Mouse (Mus musculus) kidney, embryonic 16.5 days (tissue): ENCODE results near the gene Hivep3. TPM values are rescaled to one million over a fixed set of nuclear protein-coding genes. Genes with fewer than 3 reads are reported as not detected.

ENCODE experiments used
- ATAC-seq: fragments of 200-750 bp; cut with Nextera tagmentation; 2 replicates; pipeline ENCODE4 v1.8.0; 2017; ENCODE audit warnings: moderate TSS enrichment; ENCODE audit not compliant: low FRiP score, low TSS enrichment
- H3K27ac ChIP-seq: fragments of 300-500 bp; sonication (generic); 2 replicates; pipeline ENCODE4 v1.5.1; 2014; ENCODE audit warnings: low read length
- H3K27me3 ChIP-seq: fragments of 300-500 bp; sonication (generic); 2 replicates; pipeline ENCODE4 v1.6.1; 2014; ENCODE audit warnings: low read length, control low read depth, mixed read lengths; ENCODE audit not compliant: insufficient read depth
- H3K36me3 ChIP-seq: fragments of 300-500 bp; sonication (generic); 2 replicates; pipeline ENCODE4 v1.6.1; 2014; ENCODE audit warnings: low read length, control low read depth, mixed read lengths; ENCODE audit not compliant: insufficient read depth
- H3K4me1 ChIP-seq: fragments of 300-500 bp; sonication (generic); 2 replicates; pipeline ENCODE4 v1.6.1; 2014; ENCODE audit warnings: low read length, control low read depth, mixed read lengths; ENCODE audit not compliant: insufficient read depth
- H3K4me2 ChIP-seq: fragments of 300-500 bp; sonication (generic); replicated peaks from 2 replicates; pipeline ENCODE4 v1.6.1; 2014; ENCODE audit warnings: low read depth, low read length
- H3K4me3 ChIP-seq: fragments of 300-500 bp; sonication (generic); 2 replicates; pipeline ENCODE4 v1.5.1; 2014; ENCODE audit warnings: mild to moderate bottlenecking, low read length
- H3K9ac ChIP-seq: fragments of 300-500 bp; sonication (generic); replicated peaks from 2 replicates; pipeline ENCODE4 v1.6.1; 2014; ENCODE audit warnings: low read length
- H3K9me3 ChIP-seq: fragments of 300-500 bp; sonication (generic); 2 replicates; pipeline ENCODE4 v1.6.1; 2016; ENCODE audit warnings: low read length, control low read depth
- WGBS: fragments of 180-500 bp; shearing (Covaris S2); extraction: QIAGEN DNeasy Blood & Tissue Kit; methylation state at CpG from one replicate; pipeline ENCODE4 v1.1.7; 2014; 5-methylcytosine and 5-hydroxymethylcytosine counted together
- polyA plus RNA-seq: library from polyadenylated mRNA; unstranded; fragments of >200 nt; fragmentation: Nextera tagmentation; extraction: Ambion mirVana; gene quantifications from 2 replicates; pipeline ENCODE4 v1.2.1, GENCODE M21; 2015

The Hivep3 gene
- polyA plus RNA-seq, 1 experiment from 2014 or later, result 7.0 TPM

GRCm38 (mm10) chr4:120068883-120069581, 335.4 kb downstream of the Hivep3 start:
- no peak overlapping the region for H3K4me3 ChIP-seq
- H3K4me1 ChIP-seq, result no peaks in the 10 kb centered on the region
- no peak overlapping the region for H3K27ac ChIP-seq
- no peak overlapping the region for H3K9ac ChIP-seq
- H3K9me3 ChIP-seq, result no peaks in the 10 kb centered on the region
- H3K4me2 ChIP-seq, result no peak overlapping the region
- no peak for ATAC-seq
- 68% methylated on average over 3 of the region's 3 CpGs for WGBS
- H3K27me3 ChIP-seq, result no peaks in the 10 kb centered on the region
- no peaks in the 10 kb centered on the region for H3K36me3 ChIP-seq

GRCm38 (mm10) chr4:120069582-120069980, 336.0 kb downstream of the Hivep3 start:
- ATAC-seq, result no peak
- no peaks in the 10 kb centered on the region for H3K4me1 ChIP-seq
- 89% methylated on average over 3 of the region's 3 CpGs for WGBS
- no peak overlapping the region for H3K9ac ChIP-seq
- no peak overlapping the region for H3K27ac ChIP-seq
- H3K36me3 ChIP-seq, result no peaks in the 10 kb centered on the region
- H3K4me3 ChIP-seq, result no peak overlapping the region
- no peak overlapping the region for H3K4me2 ChIP-seq
- no peaks in the 10 kb centered on the region for H3K27me3 ChIP-seq
- no peaks in the 10 kb centered on the region for H3K9me3 ChIP-seq

GRCm38 (mm10) chr4:120071411-120071810, 337.8 kb downstream of the Hivep3 start:
- Histone ChIP-seq H3K4me3 (no peak overlapping the region), H3K9me3 (no peaks in the 10 kb centered on the region), H3K4me2 (no peak overlapping the region), H3K27me3 (no peaks in the 10 kb centered on the region), H3K27ac (no peak overlapping the region), H3K4me1 (no peaks in the 10 kb centered on the region), H3K9ac (no peak overlapping the region), H3K36me3 (no peaks in the 10 kb centered on the region)
- 62% methylated on average over 3 of the region's 3 CpGs for WGBS
- no peak for ATAC-seq

- Histone ChIP-seq H3K4me2 (no peak overlapping the region), H3K36me3 (no peaks in the 10 kb centered on the region), H3K27ac (no peak overlapping the region), H3K9ac (no peak overlapping the region), H3K4me3 (no peak overlapping the region), H3K9me3 (no peaks in the 10 kb centered on the region), H3K4me1 (no peaks in the 10 kb centered on the region), H3K27me3 (no peaks in the 10 kb centered on the region)
- WGBS, result 49% methylated on average over 15 of the region's 15 CpGs
- ATAC-seq, result no peak
Measured at GRCm38 (mm10) chr4:120071842-120072507, 338.4 kb downstream of the Hivep3 start.

GRCm38 (mm10) chr4:120074061-120074460, 340.5 kb downstream of the Hivep3 start:
- no peak for ATAC-seq
- Histone ChIP-seq H3K36me3 (no peaks in the 10 kb centered on the region), H3K9me3 (no peaks in the 10 kb centered on the region), H3K4me1 (no peaks in the 10 kb centered on the region), H3K27ac (peak overlapping the region; percentile 43; the same call in 1 of the 2 replicates), H3K27me3 (no peaks in the 10 kb centered on the region), H3K4me2 (no peak overlapping the region), H3K4me3 (no peak overlapping the region), H3K9ac (no peak overlapping the region)
- 51% methylated on average over 5 of the region's 5 CpGs for whole genome bisulfite sequencing

GRCm38 (mm10) chr4:120077322-120077721, 343.7 kb downstream of the Hivep3 start:
- H3K4me1 ChIP-seq, result no peaks in the 10 kb centered on the region
- H3K27me3 ChIP-seq, result no peaks in the 10 kb centered on the region
- H3K27ac ChIP-seq, result no peak overlapping the region
- ATAC-seq, result no peak
- no peaks in the 10 kb centered on the region for H3K36me3 ChIP-seq
- no peak overlapping the region for H3K9ac ChIP-seq
- H3K4me3 ChIP-seq, result no peak overlapping the region
- H3K4me2 ChIP-seq, result no peak overlapping the region
- WGBS, result 78% methylated on average over 8 of the region's 8 CpGs
- H3K9me3 ChIP-seq, result no peaks in the 10 kb centered on the region

GRCm38 (mm10) chr4:120082527-120082926, 348.9 kb downstream of the Hivep3 start:
- Histone ChIP-seq H3K9ac (no peak overlapping the region), H3K4me1 (no peaks in the 10 kb centered on the region), H3K4me3 (no peak overlapping the region), H3K4me2 (no peak overlapping the region), H3K27me3 (no peaks in the 10 kb centered on the region), H3K27ac (no peak overlapping the region), H3K36me3 (no peaks in the 10 kb centered on the region), H3K9me3 (no peaks in the 10 kb centered on the region)
- no peak for ATAC-seq
- WGBS, result 85% methylated on average over 5 of the region's 5 CpGs

GRCm38 (mm10) chr4:120083700-120084099, 350.1 kb downstream of the Hivep3 start:
- WGBS, result 72% methylated on average over 3 of the region's 3 CpGs
- Histone ChIP-seq H3K9ac (no peak overlapping the region), H3K4me3 (no peak overlapping the region), H3K36me3 (no peaks in the 10 kb centered on the region), H3K27ac (no peak overlapping the region), H3K4me1 (no peaks in the 10 kb centered on the region), H3K27me3 (no peaks in the 10 kb centered on the region), H3K9me3 (no peaks in the 10 kb centered on the region), H3K4me2 (no peak overlapping the region)
- no peak for ATAC-seq

- H3K4me1 ChIP-seq, result no peaks in the 10 kb centered on the region
- no peak overlapping the region for H3K4me3 ChIP-seq
- H3K4me2 ChIP-seq, result no peak overlapping the region
- H3K27ac ChIP-seq, result no peak overlapping the region
- no peaks in the 10 kb centered on the region for H3K27me3 ChIP-seq
- H3K9me3 ChIP-seq, result no peaks in the 10 kb centered on the region
- WGBS, result 75% methylated on average over 8 of the region's 8 CpGs
- no peaks in the 10 kb centered on the region for H3K36me3 ChIP-seq
- no peak overlapping the region for H3K9ac ChIP-seq
- ATAC-seq, result no peak
Measured at GRCm38 (mm10) chr4:120089536-120089935, 356.0 kb downstream of the Hivep3 start.
